Mouse (Mus musculus) E14TG2a.4 (cell line): ENCODE results near the gene Usp24.

Source experiments
- H3K27me3 ChIP-seq: 2 replicates; pipeline ENCODE4 v1.6.1; 2014; ENCODE audit warnings: low read length, control low read depth; ENCODE audit not compliant: insufficient read depth
- H3K36me3 ChIP-seq: 2 replicates; pipeline ENCODE4 v1.6.1; 2014; ENCODE audit warnings: low read length, control low read depth; ENCODE audit not compliant: insufficient read depth
- H3K4me1 ChIP-seq: replicated peaks from 2 replicates; pipeline ENCODE4 v1.6.1; 2014; ENCODE audit warnings: low read depth, low read length, control low read depth
- H3K4me3 ChIP-seq: replicated peaks from 2 replicates; pipeline ENCODE4 v1.5.1; 2014; ENCODE audit warnings: mild to moderate bottlenecking, low read length
- H3K9me3 ChIP-seq: 2 replicates; pipeline ENCODE4 v1.6.1; 2014; ENCODE audit warnings: low read length, control low read depth
- CTCF ChIP-seq: conservative IDR thresholded peaks from 2 replicates; pipeline ENCODE4 v1.5.1; 2014; ENCODE audit warnings: low read length
- NANOG ChIP-seq: IDR thresholded peaks from 2 replicates; pipeline ENCODE4 v1.6.1; 2014; ENCODE audit warnings: borderline replicate concordance, low read length, mixed read lengths
- POU5F1 ChIP-seq: IDR thresholded peaks from 2 replicates; pipeline ENCODE4 v1.6.1; 2014; ENCODE audit warnings: low read length, borderline replicate concordance

The Usp24 gene

DNA sequence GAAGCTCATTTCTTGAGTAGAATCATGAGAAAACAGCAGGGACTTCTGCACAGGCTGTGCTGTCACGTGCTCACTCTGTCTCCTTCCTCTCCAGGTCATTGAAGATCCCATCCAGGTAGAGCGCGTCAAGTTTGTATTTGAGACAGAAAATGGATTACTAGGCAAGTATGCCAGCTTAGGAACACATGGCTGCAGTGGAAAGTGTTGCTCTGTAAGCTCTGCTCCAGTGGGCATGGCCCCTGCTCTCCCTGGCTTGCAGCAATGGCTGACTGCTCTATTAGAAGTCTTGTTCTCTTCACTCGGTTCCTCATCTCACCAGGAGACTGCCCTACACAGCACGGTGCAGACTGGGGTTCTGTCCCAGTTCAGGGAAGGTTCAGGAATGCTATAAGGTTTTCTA, 114.4 kb downstream of the Usp24 start:
- peaks cover 18% of the 10 kb centered on the region for H3K4me1 ChIP-seq
- no peak for TF ChIP-seq CTCF
- TF ChIP-seq NANOG: no peak
- no peak for TF ChIP-seq POU5F1
- peaks cover 91% of the 10 kb centered on the region for H3K36me3 ChIP-seq
- no peaks in the 10 kb centered on the region for H3K9me3 ChIP-seq
- no peaks in the 10 kb centered on the region for H3K27me3 ChIP-seq
- no peak overlapping the region for H3K4me3 ChIP-seq

- Histone ChIP-seq H3K9me3 (no peaks in the 10 kb centered on the region), H3K36me3 (peaks cover 97% of the 10 kb centered on the region), H3K4me1 (peaks cover 4% of the 10 kb centered on the region), H3K27me3 (no peaks in the 10 kb centered on the region), H3K4me3 (no peak overlapping the region)
- no peak for TF ChIP-seq POU5F1
- no peak for TF ChIP-seq CTCF
- TF ChIP-seq NANOG: no peak
Observed at GRCm38 (mm10) chr4:106435426-106435825, 119.4 kb downstream of the Usp24 start.

DNA sequence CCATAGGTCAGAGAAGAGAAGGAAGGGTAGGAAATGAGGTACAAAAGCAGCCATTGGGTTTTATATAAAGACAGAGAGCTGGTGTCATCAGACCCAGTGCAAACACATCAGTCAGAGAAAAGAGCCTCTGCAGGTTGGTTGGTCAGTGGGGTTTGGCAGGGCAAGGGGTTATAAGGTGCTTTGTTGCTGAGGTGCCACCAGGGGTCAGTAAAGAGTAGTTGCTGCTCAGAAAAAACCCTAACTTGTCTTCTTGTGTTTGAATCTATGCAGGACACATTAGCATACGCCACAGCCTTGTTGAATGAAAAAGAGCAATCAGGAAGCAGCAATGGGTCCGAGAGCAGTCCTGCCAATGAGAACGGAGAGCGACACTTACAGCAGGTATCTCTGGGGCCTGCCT, 120.5 kb downstream of the Usp24 start:
- peaks cover 4% of the 10 kb centered on the region for H3K4me1 ChIP-seq
- no peaks in the 10 kb centered on the region for H3K9me3 ChIP-seq
- no peaks in the 10 kb centered on the region for H3K27me3 ChIP-seq
- H3K4me3 ChIP-seq: no peak overlapping the region
- peaks cover 97% of the 10 kb centered on the region for H3K36me3 ChIP-seq
- TF ChIP-seq POU5F1 (no peak), CTCF (peak; percentile 85)

DNA sequence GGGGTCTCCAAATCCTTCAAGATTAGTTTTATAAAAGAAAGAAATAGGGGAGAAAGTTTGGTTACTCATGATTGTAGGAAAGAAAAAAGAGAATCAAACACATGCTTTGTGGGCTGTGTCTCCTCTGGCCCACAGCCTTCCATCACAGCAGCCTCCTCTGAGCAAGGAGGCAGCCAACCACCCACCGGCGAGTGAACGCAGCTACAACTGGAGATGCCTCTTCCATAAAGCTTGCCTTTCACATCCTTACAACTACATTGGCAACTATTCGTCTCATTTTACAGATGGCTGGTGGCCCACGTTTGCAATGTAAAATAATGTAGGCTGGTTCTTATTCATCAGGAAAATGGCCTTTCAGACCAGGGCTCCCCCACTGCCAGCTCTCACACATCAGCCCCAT, 121.2 kb downstream of the Usp24 start:
- no peak for TF ChIP-seq NANOG
- TF ChIP-seq CTCF: no peak
- TF ChIP-seq POU5F1: no peak
- Histone ChIP-seq H3K36me3 (peaks cover 96% of the 10 kb centered on the region), H3K9me3 (no peaks in the 10 kb centered on the region), H3K4me1 (peaks cover 4% of the 10 kb centered on the region), H3K27me3 (no peaks in the 10 kb centered on the region), H3K4me3 (no peak overlapping the region)

DNA sequence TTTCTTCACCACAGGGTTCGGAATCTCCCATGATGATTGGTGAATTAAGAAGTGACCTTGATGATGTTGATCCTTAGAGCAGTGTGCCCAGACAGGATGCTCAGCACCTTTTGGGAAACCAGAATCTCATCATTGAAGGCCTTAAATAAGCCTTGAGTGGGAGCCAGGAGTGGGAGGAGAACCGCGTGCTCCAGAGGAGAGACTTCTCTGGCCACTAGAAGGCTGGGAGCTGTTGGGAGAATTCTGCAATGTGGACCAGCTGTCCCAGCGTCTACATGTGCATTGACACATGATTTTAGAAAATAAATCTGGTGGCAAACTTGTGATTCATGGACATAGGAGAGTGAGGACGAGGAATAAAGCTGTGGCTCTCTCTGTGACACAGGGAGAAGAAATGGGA, 122.8 kb downstream of the Usp24 start:
- Histone ChIP-seq H3K4me3 (no peak overlapping the region), H3K4me1 (peaks cover 4% of the 10 kb centered on the region), H3K9me3 (no peaks in the 10 kb centered on the region), H3K36me3 (peaks cover 87% of the 10 kb centered on the region), H3K27me3 (no peaks in the 10 kb centered on the region)
- TF ChIP-seq POU5F1 (no peak), NANOG (no peak), CTCF (no peak)

DNA sequence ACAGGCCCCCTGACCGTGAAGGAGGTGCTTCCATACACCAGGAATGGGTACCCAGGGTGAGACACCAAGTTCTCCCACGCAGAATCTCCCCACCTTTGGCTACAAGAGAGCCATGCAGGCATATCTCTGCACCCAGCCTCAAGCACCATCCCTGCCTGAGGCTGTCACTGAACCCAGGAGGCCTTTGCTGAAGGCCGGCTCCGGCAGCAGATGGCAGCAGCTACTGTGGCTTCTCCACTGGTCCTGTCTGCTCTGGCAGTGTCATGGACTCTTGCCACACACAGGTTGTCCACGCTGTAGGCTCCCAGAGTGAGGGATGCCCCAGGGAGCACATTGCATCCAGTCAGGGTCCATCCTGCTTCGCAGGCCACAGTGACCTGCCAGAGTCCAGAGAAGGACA, 127.2 kb downstream of the Usp24 start:
- peaks cover 14% of the 10 kb centered on the region for H3K4me1 ChIP-seq
- TF ChIP-seq CTCF (no peak), POU5F1 (no peak), NANOG (no peak)
- no peak overlapping the region for H3K4me3 ChIP-seq

GRCm38 (mm10) chr4:106449306-106449705, 133.3 kb downstream of the Usp24 start:
- Histone ChIP-seq H3K9me3 (no peaks in the 10 kb centered on the region), H3K27me3 (peaks cover 8% of the 10 kb centered on the region; the same call in 1 of the 2 replicates), H3K4me1 (peaks cover 14% of the 10 kb centered on the region), H3K4me3 (no peak overlapping the region), H3K36me3 (no peaks in the 10 kb centered on the region)
- TF ChIP-seq POU5F1: no peak
- no peak for TF ChIP-seq NANOG
- TF ChIP-seq CTCF: no peak

More for the DNA sequence above, 127.2 kb downstream of the Usp24 start:
- Histone ChIP-seq H3K9me3 (no peaks in the 10 kb centered on the region), H3K27me3 (no peaks in the 10 kb centered on the region), H3K36me3 (peaks cover 43% of the 10 kb centered on the region)

DNA sequence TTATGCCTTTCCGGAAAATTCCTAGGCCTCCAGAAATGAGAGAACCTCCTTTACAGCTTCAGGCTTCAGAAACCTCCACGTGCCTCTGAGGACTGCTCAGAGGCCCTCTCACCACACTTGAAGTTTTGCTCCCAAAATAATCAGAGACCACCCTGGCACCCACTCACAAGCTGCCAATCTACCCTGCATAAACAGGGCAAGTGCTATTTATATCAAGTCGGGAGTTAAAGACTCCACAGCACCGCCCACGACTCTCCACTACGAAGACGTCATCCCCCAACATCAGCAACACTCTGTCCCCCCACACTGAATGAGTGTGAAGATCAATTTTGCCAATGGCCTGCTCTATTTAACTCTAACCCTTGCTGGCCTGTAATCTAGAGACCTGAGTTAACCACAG, 136.4 kb downstream of the Usp24 start:
- H3K4me1 ChIP-seq: peaks cover 7% of the 10 kb centered on the region
- peaks cover 8% of the 10 kb centered on the region; the same call in 1 of the 2 replicates for H3K27me3 ChIP-seq
- H3K9me3 ChIP-seq: no peaks in the 10 kb centered on the region; the same call in 1 of the 2 replicates
- no peaks in the 10 kb centered on the region for H3K36me3 ChIP-seq
- TF ChIP-seq POU5F1: no peak
- no peak overlapping the region for H3K4me3 ChIP-seq

GRCm38 (mm10) chr4:106453108-106453507, 137.1 kb downstream of the Usp24 start:
- Histone ChIP-seq H3K36me3 (no peaks in the 10 kb centered on the region), H3K4me3 (no peak overlapping the region), H3K9me3 (no peaks in the 10 kb centered on the region; the same call in 1 of the 2 replicates), H3K27me3 (peaks cover 8% of the 10 kb centered on the region; the same call in 1 of the 2 replicates), H3K4me1 (no peaks in the 10 kb centered on the region)
- TF ChIP-seq CTCF (no peak), POU5F1 (no peak)

DNA sequence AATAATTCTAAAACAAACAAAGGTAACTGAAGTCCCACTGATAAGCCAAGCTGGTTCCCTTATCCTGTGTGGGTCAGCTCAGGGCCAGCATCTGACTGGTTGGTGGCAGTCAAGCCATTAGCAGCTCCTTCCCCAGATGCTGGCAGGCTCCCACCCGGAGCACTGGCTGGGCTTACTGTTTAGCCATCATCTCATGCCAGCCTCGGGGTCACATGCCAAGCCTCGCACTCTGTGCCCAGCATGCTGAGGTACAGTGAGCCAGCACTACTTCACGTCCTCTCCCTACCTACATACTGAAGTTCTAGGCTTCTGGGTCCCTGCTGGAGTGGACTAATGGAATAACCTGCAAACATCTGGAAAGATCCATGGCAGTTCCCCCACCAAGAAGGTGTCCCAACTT, 137.5 kb downstream of the Usp24 start:
- Histone ChIP-seq H3K9me3 (no peaks in the 10 kb centered on the region; the same call in 1 of the 2 replicates), H3K4me1 (no peaks in the 10 kb centered on the region), H3K4me3 (no peak overlapping the region), H3K36me3 (no peaks in the 10 kb centered on the region), H3K27me3 (peaks cover 8% of the 10 kb centered on the region; the same call in 1 of the 2 replicates)
- no peak for TF ChIP-seq NANOG
- TF ChIP-seq CTCF: no peak
- no peak for TF ChIP-seq POU5F1
